Mouse (Mus musculus) spleen, adult 2 months (tissue): ENCODE data around the gene Kxd1.

Experiments
- CTCF ChIP-seq: fragments of 200-500 bp; IDR thresholded peaks from 2 replicates; pipeline ENCODE4 v1.5.1; 2011; ENCODE audit warnings: mild to moderate bottlenecking, inconsistent platforms; ENCODE audit not compliant: insufficient read depth, insufficient read length, insufficient replicate concordance; ENCODE audit errors: extremely low read depth
- POLR2A ChIP-seq: fragments of 200-500 bp; IDR thresholded peaks from 2 replicates; pipeline ENCODE4 v1.6.1; 2011; ENCODE audit warnings: low read depth, low read length, inconsistent platforms

DNA sequence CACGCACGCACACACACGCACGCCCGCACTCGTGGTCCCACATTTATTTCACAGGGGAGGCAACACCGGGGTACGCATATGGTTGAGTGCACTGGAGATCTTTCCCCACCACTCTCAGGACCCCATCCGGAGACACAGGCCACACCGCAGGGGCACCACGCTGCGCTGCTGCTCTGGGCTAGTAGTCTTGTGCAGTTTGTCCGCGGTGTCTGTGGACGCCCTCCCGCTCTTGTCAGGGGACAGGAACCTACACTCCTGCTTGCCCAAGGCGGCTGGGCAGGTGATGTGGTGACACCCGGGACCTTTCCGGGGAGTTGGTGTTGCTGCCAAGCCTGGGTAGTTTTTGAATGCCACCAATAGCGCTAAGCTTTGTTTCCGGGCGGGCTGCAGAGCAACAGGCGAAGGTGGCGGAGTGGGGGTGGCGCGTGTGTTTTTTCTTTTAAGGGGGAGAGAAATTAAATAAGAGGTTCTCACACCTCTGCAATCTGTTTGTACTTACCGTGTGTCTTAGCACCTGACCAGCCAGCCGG, 33.3 kb downstream of the Kxd1 start:
- no peak for TF ChIP-seq CTCF
- no peak for TF ChIP-seq POLR2A
